Mouse (Mus musculus): ENCODE results near the gene Itpr3. TPM values are rescaled to one million over a fixed set of nuclear protein-coding genes. Genes with fewer than 3 reads are reported as not detected.

Itpr3 gene
- polyA plus RNA-seq, 1 experiment, result 42.0 TPM

DNA sequence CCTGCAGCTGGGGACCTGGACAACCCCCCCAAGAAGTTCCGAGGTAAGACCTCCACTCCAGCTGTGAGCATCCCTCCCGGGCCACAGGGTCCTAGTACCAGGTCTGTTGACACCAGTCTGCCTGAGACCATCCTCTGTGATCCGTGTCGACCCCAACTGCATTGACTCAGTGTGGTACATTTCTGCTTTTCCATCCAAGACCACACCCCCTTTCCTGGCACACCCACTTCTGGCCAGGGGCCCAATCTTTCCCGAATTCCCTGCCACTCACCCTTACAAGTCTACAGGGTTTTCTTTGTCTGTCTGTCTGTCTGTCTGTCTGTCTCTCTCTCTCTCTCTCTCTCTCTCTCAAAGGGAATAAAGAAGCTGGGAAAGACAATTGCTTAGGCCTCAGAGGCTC, 16.0 kb downstream of the Itpr3 start:
- peaks cover 23% of the 10 kb centered on the region for H3K4me1 ChIP-seq (replicated peaks; ENCODE audit: control insufficient read depth, insufficient read depth, low read length)
- H3K27ac ChIP-seq (ENCODE audit: control insufficient read depth, insufficient read depth, low read length), result no peak overlapping the region
- no peaks in the 10 kb centered on the region for H3K27me3 ChIP-seq (ENCODE audit: control insufficient read depth, insufficient read depth, low read length)
- H3K36me3 ChIP-seq (ENCODE audit: control insufficient read depth, insufficient read depth, low read length), result no peaks in the 10 kb centered on the region
- WGBS, result 95% methylated on average over 5 of the region's 5 CpGs
- no peak for DNase-seq
- H3K4me3 ChIP-seq (ENCODE audit: control insufficient read depth, insufficient read depth, low read length), result no peak overlapping the region
- no peak for TF ChIP-seq POLR2A (IDR thresholded peaks at IDR 0.05; ENCODE audit: control insufficient read depth, extremely low read depth, insufficient read depth, low read length, poor library complexity)
- no peak for TF ChIP-seq CTCF (IDR thresholded peaks at IDR 0.05; ENCODE audit: borderline replicate concordance, control insufficient read depth, extremely low read depth, insufficient read depth, low read length, poor library complexity)

DNA sequence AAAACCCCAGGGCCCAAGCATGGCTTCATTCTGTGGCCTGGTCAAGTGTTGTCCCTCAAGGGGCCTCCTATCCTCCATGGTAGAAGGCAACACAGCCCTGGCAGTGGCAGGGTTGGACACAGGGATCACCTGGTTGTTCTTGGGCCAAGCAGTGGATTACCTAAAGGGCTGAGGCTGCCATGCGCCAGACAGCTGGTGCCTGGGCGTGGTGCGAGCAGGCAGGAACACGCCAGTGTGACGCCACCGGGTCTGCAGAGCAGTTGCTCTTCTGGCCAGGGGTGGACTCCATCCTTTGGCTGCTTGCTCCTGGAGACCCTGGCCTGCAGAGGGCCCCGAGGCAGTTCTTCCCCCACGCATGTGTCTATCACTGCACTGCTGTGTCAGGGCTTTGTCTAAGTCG, 16.7 kb downstream of the Itpr3 start:
- 59% methylated on average over 9 of the region's 9 CpGs for WGBS
- DNase-seq, result no peak
- Histone ChIP-seq H3K4me3 (ENCODE audit: control insufficient read depth, insufficient read depth, low read length) (no peak overlapping the region), H3K27me3 (ENCODE audit: control insufficient read depth, insufficient read depth, low read length) (no peaks in the 10 kb centered on the region), H3K27ac (ENCODE audit: control insufficient read depth, insufficient read depth, low read length) (peak overlapping the region; percentile 10; the same call in 1 of the 2 replicates), H3K36me3 (ENCODE audit: control insufficient read depth, insufficient read depth, low read length) (no peaks in the 10 kb centered on the region), H3K4me1 (replicated peaks; ENCODE audit: control insufficient read depth, insufficient read depth, low read length) (peaks cover 23% of the 10 kb centered on the region)
- TF ChIP-seq CTCF (IDR thresholded peaks at IDR 0.05; ENCODE audit: borderline replicate concordance, control insufficient read depth, extremely low read depth, insufficient read depth, low read length, poor library complexity), result no peak
- TF ChIP-seq POLR2A (IDR thresholded peaks at IDR 0.05; ENCODE audit: control insufficient read depth, extremely low read depth, insufficient read depth, low read length, poor library complexity), result no peak

DNA sequence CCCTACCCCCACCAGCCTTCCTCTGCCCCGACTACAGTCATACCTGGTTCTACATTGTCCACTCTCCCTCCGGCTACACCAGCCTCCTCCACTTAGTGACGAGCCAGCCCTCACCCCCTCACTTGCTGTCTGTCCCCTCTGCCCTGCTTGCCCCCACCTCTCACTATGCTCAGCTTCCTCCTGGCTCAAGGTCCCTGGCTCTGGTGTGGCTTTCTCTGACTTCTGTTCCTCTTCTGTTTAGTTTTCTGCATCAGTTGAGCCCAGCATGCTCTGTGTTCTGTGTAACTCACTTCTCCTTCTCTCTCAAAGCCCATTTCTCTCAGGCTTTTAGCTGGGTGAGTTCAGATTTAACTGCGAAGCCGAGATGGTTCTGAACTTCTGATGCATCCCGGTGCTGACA, 17.1 kb downstream of the Itpr3 start:
- no peaks in the 10 kb centered on the region for H3K36me3 ChIP-seq (ENCODE audit: control insufficient read depth, insufficient read depth, low read length)
- WGBS, result 46% methylated on average over 6 of the region's 6 CpGs
- H3K4me3 ChIP-seq (ENCODE audit: control insufficient read depth, insufficient read depth, low read length), result no peak overlapping the region
- H3K27ac ChIP-seq (ENCODE audit: control insufficient read depth, insufficient read depth, low read length), result peak overlapping the region; percentile 10; the same call in 1 of the 2 replicates
- TF ChIP-seq CTCF (IDR thresholded peaks at IDR 0.05; ENCODE audit: borderline replicate concordance, control insufficient read depth, extremely low read depth, insufficient read depth, low read length, poor library complexity) (no peak), POLR2A (IDR thresholded peaks at IDR 0.05; ENCODE audit: control insufficient read depth, extremely low read depth, insufficient read depth, low read length, poor library complexity) (no peak)
- no peaks in the 10 kb centered on the region for H3K27me3 ChIP-seq (ENCODE audit: control insufficient read depth, insufficient read depth, low read length)
- no peak for DNase-seq
- H3K4me1 ChIP-seq (replicated peaks; ENCODE audit: control insufficient read depth, insufficient read depth, low read length), result peaks cover 23% of the 10 kb centered on the region

DNA sequence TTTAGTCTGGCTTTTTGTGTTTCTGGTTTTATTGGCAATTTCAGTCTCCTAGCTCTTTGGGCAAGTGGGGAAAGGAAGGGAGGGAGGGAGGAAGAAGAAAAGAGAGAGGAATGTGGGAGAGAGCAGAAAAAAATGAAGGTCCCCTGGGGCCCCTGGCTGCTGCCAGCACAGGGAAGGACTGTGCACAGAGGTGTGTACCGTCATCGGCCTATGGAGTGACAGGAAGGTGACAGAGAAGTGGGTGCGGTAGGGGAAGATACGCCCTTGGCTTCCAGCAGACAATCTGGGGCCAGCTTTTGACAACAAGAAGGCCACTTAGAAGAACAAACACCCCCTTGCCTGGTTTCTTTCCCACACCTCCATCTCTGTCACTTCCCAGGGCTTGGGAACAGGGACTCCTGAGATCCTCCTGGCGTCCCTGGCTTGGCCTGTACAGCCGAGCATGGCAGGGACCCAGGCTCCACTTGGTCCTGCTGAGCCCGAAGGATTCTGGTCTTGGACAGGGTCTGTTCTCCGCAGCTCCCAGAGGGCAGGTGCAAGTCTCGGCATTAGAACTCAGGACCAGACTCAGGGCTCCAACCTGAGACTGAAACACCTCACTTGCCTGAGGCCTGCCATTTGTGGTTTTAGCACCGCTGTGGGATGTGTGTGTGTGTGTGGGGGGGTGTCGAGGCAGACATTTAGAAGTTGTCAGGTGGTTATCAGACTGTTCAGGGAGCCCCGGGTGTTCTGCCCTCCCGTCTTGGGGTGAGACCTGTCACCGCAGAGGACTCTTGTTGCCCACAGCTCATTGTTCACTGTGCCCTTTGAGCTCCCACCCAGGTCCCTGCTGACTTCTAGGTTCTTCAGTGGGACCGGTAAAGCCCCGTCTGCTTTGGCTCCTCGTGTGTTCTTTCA, 18.0 kb downstream of the Itpr3 start:
- TF ChIP-seq POLR2A (IDR thresholded peaks at IDR 0.05; ENCODE audit: control insufficient read depth, extremely low read depth, insufficient read depth, low read length, poor library complexity), result peak; percentile 29; the same call in 1 of the 2 replicates
- no peak for TF ChIP-seq CTCF (IDR thresholded peaks at IDR 0.05; ENCODE audit: borderline replicate concordance, control insufficient read depth, extremely low read depth, insufficient read depth, low read length, poor library complexity)
- Histone ChIP-seq H3K4me1 (replicated peaks; ENCODE audit: control insufficient read depth, insufficient read depth, low read length) (peaks cover 25% of the 10 kb centered on the region), H3K4me3 (ENCODE audit: control insufficient read depth, insufficient read depth, low read length) (no peak overlapping the region), H3K36me3 (ENCODE audit: control insufficient read depth, insufficient read depth, low read length) (no peaks in the 10 kb centered on the region), H3K27ac (ENCODE audit: control insufficient read depth, insufficient read depth, low read length) (no peak overlapping the region), H3K27me3 (ENCODE audit: control insufficient read depth, insufficient read depth, low read length) (no peaks in the 10 kb centered on the region)
- WGBS, result 34% methylated on average over 17 of the region's 17 CpGs
- DNase-seq, result no peak

DNA sequence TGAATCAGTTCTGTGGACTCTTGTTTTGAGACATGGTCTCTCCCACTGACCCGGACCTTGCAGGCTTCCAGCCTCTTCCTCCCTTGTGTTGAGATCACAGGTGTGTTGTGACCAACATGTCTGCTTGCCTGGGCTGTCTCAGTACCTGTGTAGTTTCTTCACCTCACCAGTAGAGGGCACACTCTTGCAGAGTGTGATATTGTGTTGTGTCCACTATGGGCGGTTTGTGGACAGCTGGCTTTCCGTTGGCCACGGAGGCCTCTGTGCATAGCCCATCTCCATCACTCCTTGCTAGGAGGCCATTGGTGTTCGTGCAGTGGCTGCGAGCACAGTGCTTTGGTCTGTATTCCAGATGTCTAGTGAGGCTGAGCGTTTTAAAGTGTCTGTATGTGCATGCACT, 20.0 kb downstream of the Itpr3 start:
- Histone ChIP-seq H3K4me1 (replicated peaks; ENCODE audit: control insufficient read depth, insufficient read depth, low read length) (peaks cover 33% of the 10 kb centered on the region), H3K27me3 (ENCODE audit: control insufficient read depth, insufficient read depth, low read length) (no peaks in the 10 kb centered on the region), H3K27ac (ENCODE audit: control insufficient read depth, insufficient read depth, low read length) (no peak overlapping the region), H3K36me3 (ENCODE audit: control insufficient read depth, insufficient read depth, low read length) (no peaks in the 10 kb centered on the region), H3K4me3 (ENCODE audit: control insufficient read depth, insufficient read depth, low read length) (no peak overlapping the region)
- TF ChIP-seq CTCF (IDR thresholded peaks at IDR 0.05; ENCODE audit: borderline replicate concordance, control insufficient read depth, extremely low read depth, insufficient read depth, low read length, poor library complexity) (no peak; the same call in 1 of the 2 replicates), POLR2A (IDR thresholded peaks at IDR 0.05; ENCODE audit: control insufficient read depth, extremely low read depth, insufficient read depth, low read length, poor library complexity) (no peak)
- no peak for DNase-seq
- 98% methylated on average over 7 of the region's 7 CpGs for WGBS

DNA sequence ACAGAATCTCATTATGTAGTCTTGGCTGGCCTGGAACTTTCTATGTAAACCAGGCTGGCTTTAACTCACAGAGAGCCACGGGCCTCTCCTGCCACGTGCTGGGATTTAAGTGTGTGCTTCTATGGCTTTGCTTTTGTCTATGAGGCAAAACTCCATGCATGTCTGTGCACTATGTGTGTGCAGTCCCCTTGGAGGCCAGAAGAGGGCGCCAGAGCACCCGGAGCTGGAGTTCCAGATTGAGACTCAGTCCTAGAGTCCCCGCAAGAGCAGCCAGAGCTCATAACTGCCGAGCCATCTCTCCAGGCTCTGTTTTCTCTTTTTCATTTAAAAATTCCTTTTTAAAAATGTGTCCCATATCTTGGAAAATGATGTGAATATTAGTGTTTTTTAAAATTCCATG, 20.8 kb downstream of the Itpr3 start:
- Histone ChIP-seq H3K27ac (ENCODE audit: control insufficient read depth, insufficient read depth, low read length) (no peak overlapping the region), H3K27me3 (ENCODE audit: control insufficient read depth, insufficient read depth, low read length) (no peaks in the 10 kb centered on the region), H3K36me3 (ENCODE audit: control insufficient read depth, insufficient read depth, low read length) (no peaks in the 10 kb centered on the region), H3K4me1 (replicated peaks; ENCODE audit: control insufficient read depth, insufficient read depth, low read length) (peaks cover 36% of the 10 kb centered on the region), H3K4me3 (ENCODE audit: control insufficient read depth, insufficient read depth, low read length) (no peak overlapping the region)
- WGBS, result 95% methylated on average over 6 of the region's 6 CpGs
- TF ChIP-seq POLR2A (IDR thresholded peaks at IDR 0.05; ENCODE audit: control insufficient read depth, extremely low read depth, insufficient read depth, low read length, poor library complexity) (no peak), CTCF (IDR thresholded peaks at IDR 0.05; ENCODE audit: borderline replicate concordance, control insufficient read depth, extremely low read depth, insufficient read depth, low read length, poor library complexity) (peak; percentile 56; the same call in 1 of the 2 replicates)
- DNase-seq, result no peak
